Mouse (Mus musculus): ENCODE data around the gene Dcps.
"Not testable (repeated sequence)": the region's sequence is repeated elsewhere in the genome, so short reads cannot be mapped to it uniquely, and the experiment has no call there.

Gene Dcps

DNA sequence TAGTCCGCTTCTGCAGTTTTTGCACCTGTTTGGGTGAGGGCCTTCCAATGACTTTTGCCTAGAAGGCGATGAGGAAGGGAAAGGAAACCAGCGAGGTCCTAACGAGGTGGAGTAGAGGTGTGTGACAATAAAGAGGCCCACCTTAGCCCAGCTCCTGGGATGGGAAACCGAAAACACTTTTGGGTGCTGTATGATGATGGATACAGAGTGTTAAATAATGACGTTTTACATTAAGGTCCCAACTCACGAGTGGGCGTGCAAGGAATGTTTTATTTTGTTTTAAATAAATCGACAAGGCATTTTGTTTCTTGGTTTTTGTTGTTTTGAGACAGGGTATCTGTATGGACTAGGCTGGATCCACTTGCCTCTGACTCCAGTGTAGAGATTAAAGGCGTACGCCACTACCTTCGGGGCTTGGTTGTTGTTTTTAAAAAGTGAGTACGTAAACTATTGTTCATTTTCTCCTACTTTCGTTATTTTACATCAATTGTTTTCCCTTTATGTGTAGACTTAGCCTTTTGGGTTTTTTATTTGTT, 331 bp upstream of the Dcps start:
- no peak for DNase-seq (ENCODE audit: low spot score in 2 of 2)

DNA sequence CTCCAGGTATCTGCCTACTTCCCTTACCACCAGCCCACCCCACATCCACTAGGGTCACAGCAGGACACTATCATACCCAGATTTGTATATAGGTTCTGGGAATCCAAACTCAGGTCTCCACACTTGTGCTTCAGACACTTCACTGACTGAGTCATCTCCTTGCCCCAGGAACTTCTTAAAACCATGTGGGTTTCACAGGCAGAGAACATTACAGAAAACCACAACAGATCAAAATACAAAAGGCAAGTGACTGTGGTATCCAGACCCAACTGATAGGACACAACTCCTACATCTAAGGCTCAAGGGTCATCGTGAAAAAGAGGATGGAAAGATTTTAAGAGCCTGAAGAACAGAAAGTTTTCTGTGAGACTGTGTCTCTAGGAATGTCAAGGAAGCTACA, 2.5 kb downstream of the Dcps start:
- no peak for DNase-seq (ENCODE audit: low spot score in 2 of 2)

DNA sequence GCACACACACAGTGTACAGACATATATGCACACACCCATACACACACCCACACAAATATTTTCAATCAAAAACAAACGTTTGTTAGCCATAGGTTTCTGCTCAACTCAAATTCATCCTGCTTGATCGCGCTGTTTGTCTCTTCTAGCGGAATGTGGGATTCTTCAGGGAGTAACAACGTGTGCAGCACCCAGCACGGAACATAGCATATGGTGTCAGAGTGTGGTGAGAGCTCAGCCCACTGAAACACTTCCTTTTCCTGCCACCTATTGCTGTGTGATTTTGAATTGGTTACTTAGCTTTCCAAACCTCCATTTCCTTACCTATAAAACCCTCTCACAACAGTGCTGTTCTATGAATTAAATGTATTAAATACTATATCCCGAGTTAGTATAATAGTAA, 5.8 kb downstream of the Dcps start:
- no peak for DNase-seq (ENCODE audit: low spot score in 2 of 2)

GRCm38 (mm10) chr9:35166798-35167635, 8.8 kb downstream of the Dcps start:
- DNase-seq (ENCODE audit: low spot score in 2 of 2): no peak

DNA sequence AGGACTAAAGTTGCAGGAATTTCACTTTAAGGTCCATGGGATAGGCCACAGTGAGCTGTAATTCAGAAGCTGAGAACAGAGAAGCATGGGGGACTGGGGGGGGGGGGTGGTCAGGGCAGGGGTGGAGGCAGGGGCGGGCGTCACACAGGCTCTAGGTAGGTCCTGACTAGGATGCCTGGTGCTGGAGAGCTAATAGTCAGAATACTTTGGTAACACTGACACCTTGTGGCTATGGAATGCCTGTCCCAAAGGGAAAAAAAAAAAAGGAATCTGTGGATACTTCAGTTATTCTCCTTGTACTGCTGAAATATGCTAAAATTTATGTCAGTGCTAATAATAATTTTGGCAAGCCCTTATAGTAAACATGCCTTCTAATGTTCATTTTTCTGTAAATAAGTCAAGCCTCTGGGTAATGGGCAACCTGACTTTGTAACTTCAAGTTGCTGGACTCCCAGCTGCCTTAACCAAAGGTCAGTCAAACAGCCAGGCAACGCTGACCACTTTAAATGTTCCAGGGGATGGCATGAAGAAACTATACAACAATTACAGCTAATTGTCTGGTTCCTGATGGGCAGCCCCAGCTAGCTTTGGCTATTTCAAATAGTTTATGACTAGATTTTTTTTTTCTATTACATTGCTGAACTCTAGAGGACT, 9.6 kb downstream of the Dcps start:
- no peak for DNase-seq (ENCODE audit: low spot score in 2 of 2)

- DNase-seq (ENCODE audit: low spot score in 2 of 2): no peak
These were observed 11.6 kb downstream of the Dcps start for GRCm38 (mm10) chr9:35164142-35164874.

DNA sequence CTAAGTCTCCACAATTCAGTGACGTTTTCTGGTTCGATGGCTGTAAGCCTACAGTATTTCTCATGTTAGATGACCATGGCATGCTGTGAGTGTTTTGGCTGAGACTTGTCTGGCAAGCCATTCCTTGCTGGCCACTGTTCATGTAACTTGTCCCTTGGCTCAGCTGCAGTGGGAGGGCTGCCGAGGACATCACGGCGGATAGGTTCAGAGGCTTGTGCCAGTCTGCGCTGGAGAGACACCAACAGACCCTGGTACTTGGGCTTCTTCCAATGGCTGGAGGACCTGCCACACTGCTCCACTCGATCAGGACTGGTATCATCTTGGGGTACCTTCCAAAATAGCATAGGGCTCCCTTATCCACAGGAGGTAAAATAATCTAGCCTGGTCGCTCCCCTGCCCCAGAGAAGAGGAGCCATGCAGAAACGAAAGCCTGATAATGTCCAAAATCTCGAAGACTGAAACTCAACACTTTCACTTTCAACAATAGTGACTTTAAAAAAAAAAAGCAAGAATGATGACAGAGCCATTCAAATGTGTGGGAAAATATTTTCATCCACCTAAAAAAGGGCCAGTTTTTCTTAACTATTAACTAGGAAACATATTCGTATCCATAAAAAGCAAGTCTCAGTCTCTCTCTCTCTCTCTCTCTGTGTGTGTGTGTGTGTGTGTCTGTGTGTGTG, 12.7 kb downstream of the Dcps start:
- no peak for DNase-seq (ENCODE audit: low spot score in 2 of 2)

GRCm38 (mm10) chr9:35161721-35162120, 14.1 kb downstream of the Dcps start:
- DNase-seq (ENCODE audit: low spot score in 2 of 2): no peak

DNA sequence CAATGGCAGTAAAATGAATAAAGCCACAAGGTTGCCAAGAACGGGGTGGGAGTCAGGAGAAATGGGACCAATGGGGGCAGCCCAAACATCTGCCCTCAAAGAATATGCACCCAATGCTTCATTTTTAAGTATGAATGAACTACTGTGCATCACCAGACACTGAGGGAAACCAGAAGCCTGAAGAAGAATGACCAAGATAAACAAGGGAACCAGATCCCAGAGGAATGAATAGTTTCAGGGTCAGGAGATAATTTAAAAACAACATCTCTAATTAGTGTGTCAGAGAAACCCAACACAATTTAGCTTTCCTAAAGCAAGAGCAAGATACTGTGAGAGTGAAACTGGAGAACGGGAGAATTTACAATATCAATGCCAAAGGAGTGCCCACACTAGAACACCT, 15.2 kb downstream of the Dcps start:
- DNase-seq (ENCODE audit: low spot score in 2 of 2): no peak

DNA sequence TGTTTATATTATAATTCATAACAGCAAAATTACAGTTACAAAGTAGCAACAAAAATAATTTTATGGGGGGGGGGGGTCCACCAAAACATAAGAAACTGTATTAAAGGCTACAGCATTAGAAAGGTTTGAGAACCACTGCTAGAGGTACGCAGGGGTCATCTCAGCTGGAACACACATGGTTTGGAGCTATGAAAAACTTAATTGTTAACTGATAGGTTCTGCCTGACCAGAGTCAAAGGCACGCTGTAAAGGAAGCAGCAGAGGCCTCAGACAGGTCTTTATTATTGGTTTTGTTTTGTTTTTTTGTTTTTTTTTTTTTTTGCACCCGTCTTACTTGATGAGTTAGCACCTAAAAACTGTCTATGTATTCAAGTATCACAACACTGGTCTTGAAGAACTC, 17.4 kb downstream of the Dcps start:
- no peak for DNase-seq (ENCODE audit: low spot score in 2 of 2)

- no peak for DNase-seq (ENCODE audit: low spot score in 2 of 2)
These were observed 19.0 kb downstream of the Dcps start for GRCm38 (mm10) chr9:35156862-35157261.

GRCm38 (mm10) chr9:35156002-35156710, 19.7 kb downstream of the Dcps start:
- no peak for DNase-seq (ENCODE audit: low spot score in 2 of 2)

DNA sequence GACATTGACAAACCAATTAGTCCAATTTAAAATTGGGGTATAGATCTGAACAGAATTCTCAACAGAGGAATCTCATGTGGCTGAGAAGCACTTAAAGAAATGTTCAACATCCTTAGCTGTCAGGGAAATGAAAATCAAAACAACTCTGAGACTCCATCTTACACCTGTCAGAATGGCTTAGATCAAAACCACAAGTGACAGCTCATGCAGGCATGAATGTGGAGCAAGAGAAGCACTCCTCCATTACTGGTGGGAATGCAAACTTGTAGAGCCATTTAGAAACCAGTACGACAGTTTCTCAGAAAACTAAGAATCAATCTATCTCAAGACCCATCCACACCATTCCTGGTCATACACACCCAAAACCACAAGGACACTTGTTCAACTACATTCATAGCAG, 22.9 kb downstream of the Dcps start:
- no peak for DNase-seq (ENCODE audit: low spot score in 2 of 2)

DNA sequence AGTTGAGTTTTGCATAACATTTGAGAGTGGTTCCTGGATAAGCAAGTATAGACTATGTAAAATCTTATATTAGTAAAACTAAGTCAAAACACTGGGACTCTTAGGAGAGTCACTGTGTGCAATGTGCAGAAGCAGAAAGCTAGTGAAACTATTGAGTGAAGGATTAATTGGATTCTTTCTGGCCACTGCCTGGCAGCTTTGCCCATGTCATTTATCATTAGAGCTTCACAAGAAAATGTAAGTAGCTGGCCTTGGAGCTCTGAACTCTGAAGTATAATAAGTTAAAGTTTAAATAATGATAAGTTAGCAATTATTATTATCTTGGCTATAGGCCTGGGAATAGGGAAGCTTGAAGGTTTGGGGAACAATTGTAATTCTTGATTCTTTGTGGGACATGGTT, 27.0 kb downstream of the Dcps start:
- not testable (repeated sequence) for DNase-seq (ENCODE audit: low spot score in 2 of 2)

DNA sequence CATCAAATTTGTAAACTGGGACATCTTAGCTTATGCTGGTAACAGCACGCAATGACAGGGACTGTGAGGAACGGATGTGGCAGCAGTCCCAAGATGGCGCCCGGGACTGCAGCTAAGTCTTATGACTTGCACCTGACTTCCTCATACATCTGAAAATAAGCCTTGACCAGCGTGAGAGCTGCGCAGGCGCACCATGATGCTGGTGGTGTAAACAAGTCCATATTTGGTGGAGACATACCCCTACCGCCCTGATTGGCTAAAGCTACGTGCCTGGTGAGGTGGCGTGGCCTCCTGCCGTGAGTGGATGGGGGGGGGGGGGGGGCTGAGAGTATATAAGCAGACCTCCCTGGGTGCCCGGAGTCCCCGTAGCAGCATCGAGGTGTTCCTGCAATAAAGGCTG, 28.6 kb downstream of the Dcps start:
- not testable (repeated sequence) for DNase-seq (ENCODE audit: low spot score in 2 of 2)

- no peak for DNase-seq (ENCODE audit: low spot score in 2 of 2)
These were observed 30.0 kb downstream of the Dcps start for GRCm38 (mm10) chr9:35145829-35146228.

- DNase-seq (ENCODE audit: low spot score in 2 of 2): no peak
These were observed 30.7 kb downstream of the Dcps start for GRCm38 (mm10) chr9:35145118-35145517.

GRCm38 (mm10) chr9:35142221-35142620, 33.6 kb downstream of the Dcps start:
- DNase-seq (ENCODE audit: low spot score in 2 of 2): no peak

GRCm38 (mm10) chr9:35139231-35139744, 36.6 kb downstream of the Dcps start:
- DNase-seq (ENCODE audit: low spot score in 2 of 2): no peak

DNA sequence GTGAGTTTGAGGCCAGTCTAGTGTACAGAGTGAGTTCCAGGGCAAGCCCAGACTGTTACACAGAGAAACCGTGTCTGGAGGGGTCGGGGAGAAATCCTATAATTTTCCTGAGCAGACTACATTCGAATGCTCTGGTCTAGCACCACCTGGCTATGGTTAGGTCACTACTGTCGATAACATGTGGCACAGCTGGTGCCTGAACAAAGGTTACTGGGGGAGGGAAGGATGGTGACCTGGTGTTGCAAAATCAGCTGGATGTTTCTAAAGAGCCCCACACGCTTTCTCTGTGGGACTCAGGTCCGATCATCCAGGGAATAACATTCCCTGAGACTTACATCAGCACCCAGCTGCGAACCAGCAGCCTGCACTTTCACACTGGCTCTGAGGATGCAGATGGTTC, 37.8 kb downstream of the Dcps start:
- DNase-seq (ENCODE audit: low spot score in 2 of 2): no peak

- no peak for DNase-seq (ENCODE audit: low spot score in 2 of 2)
These were observed 40.3 kb downstream of the Dcps start for GRCm38 (mm10) chr9:35135575-35135974.

All from spleen, postnatal 14 days (tissue).